Mouse (Mus musculus) ovary, postnatal 36 days (tissue): ENCODE results near the gene Mmp14.
A peak's percentile ranks its signal among the peaks of the same experiment; 100 is the strongest.

Experiments
- DNase-seq: peaks from one replicate; pipeline ENCODE4 v3.0.0; 2022; ENCODE audit warnings: low spot score, mixed read lengths

The Mmp14 gene

DNA sequence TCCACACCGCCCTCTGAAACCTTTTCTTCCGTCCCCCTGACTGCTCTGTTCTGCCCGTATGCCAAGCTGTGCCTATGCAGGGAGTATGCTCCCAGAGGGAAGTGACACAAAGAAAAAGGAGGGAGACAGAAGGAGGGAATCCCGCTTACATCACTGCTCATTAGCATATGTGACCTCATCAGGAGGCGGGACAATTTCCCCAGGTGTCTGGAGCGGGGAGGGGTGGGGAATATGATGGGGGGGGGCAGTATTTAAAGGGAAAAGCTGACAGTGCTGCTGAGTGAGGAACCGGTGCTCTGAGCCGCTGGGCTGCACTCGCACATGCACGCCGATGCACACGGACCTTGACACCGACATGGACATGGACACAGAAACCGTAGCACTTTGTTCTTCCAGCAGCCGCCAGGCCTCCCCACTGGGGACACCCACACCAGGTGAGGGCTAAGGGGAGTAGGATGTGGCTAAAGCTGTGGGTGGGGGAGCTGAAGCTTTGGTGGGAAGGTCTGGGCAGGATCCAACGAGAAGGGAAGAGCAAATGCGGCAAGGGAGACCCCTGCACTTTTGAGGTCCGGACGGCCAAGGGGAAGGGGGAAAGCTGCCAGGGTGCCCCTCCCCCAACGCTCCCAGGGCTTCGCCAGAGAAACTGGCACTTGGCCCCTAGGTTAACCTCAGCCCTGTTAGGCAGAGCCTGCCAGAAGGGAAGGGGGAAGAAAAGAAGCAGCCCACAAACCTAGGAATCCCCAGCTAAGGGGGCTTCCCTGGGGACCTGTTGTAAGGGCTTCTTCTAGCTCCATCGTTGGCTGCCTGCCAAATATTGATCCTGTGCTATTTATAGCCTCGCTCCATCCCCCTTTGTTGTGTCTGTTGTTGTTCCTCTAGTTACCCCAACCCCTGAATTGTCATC, 44.8 kb downstream of the Mmp14 start, which contains the start of gene Rem2:
Rem2 (plus strand) TSS at position 160 of the 904 bp plus-strand sequence.
- DNase-seq: no peak

DNA sequence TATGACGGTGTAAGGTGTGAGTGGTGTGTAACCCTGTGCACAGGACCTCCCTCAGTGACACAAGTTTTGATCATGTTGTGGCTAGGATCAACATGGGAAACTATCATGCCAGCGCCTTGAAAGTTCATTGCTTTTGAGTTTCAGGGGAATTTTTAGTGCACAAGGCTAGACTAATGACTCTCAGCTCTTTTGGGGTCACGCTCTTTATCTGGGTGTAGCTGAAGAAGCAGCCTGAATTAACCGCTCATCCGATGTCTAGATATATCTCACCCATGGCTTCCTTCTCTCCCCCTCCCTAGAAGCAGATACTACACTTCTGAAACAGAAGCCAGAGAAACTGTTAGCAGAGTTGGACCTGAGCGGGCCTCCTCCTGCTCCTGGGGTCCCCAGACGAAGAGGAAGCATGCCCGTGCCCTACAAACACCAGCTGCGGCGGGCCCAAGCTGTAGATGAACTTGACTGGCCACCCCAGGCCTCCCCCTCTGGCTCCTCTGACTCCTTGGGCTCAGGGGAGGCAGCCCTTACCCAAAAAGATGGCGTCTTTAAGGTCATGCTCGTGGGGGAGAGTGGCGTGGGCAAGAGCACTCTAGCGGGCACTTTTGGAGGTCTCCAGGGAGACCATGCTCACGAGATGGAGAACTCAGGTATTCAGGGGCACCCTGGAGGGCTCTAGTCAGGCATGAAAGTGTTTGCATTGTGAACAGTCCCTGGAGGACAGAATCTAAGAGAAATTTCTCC, 45.9 kb downstream of the Mmp14 start:
- DNase-seq: no peak

DNA sequence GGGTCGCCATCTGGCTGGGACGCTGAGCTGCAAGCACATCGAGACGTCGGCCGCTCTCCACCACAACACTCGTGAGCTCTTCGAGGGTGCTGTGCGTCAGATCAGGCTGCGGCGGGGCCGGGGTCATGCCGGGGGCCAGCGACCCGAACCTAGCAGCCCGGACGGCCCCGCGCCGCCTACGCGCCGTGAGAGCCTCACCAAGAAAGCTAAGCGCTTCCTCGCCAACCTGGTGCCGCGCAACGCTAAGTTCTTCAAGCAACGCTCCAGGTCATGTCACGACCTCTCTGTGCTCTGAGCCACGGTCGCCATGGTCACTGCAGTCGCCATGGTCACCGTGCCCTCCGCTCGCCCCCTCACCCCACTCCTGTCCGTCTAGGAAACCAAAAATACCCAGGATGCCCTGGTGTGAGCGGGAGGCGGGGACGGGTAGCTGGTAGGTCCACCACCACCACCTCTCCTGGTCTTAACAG, 48.1 kb downstream of the Mmp14 start:
- DNase-seq: peak; percentile 63

DNA sequence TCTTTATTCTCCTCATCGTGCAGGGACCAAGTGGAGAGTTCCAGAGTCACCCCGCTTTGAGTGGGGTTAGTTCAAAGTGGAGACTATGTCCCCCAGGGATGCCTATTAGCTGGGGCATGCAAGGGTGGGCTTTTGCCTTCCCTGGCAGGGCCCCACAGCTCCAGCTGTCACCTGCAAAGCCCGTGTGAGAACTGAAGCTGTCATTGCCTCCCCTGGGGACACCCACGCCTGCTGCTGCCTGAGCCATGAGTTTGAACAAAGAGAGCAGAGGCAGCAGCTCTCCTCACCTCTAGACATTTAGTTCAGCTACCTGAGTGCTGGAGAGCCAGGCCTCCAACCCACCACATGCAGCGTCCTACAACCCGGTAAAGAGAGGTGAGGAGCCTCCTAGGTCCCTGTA, 49.3 kb downstream of the Mmp14 start:
- no peak for DNase-seq

DNA sequence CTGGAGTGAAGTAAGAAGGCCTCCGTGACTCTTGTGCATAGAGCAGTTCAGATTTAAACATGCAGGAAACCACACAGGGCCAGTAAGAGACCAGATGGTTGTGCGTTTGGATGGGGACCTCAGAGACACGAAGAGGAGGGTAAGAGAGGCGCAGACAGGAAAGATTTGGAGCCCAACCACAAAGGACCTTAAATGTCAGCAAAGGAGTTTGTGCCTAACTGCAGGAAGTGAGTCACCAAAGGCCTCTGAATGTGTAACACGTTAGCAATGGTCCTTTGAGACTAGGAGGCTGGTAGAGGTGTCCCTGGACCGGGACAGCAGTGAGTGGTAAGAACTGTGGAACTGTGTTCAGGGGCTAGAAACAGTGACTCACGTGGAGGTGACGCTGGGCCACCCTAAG, 50.0 kb downstream of the Mmp14 start:
- DNase-seq: no peak

DNA sequence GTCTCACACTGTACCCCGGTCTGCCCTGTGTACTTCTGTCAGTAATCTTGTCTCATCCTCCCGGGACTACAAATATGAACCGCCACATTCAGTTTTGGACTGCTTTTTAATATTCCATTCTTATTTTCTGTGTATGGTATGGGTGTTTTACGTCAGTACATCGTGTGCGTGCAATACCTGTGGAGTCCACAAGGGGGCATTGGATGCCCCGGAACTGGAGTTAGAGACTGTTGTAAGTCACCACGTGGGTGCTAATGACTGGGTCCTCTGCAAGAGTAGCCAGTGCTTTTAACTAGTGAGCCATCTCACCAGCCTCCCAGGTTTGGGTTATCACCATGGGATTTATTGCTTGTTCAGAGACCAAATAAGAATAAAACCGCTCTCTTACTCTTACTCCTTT, 51.1 kb downstream of the Mmp14 start:
- no peak for DNase-seq

DNA sequence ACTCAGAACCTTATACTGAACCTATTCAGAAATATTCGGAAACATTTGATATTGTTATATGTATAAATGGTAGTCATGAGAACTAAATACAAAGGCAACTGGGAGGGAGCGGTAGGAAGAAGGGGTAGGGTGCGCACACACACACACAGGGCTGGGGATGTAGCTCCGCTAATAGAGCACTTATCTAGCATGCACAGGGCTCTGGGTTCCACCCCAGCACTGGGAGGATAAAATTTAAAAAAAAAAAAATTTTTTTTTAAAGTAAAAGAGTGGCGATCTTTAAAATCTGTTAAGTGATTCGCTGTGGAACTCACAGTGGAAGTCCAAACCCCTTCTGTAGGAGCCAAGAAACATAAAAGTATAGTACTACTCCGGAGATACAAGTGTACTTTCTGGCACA, 54.5 kb downstream of the Mmp14 start:
- DNase-seq: no peak

DNA sequence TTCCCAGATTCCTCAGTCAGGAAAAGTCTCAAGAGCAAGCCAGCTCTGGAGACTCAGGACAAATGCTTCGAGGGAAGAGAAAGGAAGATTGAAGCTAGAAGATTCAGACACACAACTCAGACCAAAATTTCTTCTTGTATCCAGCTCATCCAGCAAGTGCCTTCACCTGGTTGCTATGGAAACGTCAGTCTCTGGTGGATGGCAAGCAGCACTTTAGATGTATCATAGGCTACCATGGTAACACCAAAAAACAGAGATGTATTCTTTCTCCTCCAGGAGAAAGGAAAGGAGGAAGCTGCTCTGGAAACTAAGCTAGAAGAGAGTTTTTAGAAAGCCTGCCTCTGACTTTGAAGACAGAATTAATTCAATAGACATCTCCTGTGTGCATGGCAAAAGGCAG, 56.3 kb downstream of the Mmp14 start:
- DNase-seq: no peak

DNA sequence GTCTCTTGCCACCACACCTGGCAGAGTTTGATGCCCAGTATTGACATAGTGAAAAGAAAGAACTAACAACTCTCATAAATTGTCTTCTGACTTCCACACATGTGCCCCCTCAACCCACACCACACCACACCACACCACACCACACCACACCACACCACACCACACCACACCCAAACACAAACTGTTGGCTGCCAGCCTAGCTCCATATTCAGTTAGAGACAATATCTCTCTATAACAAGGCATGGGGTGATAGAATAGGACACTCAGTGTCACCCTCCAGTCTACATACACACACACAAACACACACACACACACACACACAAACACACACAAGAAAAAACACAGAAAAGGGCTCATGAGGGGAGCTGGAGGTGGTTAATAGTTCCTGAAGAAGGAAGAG, 56.9 kb downstream of the Mmp14 start:
- no peak for DNase-seq

DNA sequence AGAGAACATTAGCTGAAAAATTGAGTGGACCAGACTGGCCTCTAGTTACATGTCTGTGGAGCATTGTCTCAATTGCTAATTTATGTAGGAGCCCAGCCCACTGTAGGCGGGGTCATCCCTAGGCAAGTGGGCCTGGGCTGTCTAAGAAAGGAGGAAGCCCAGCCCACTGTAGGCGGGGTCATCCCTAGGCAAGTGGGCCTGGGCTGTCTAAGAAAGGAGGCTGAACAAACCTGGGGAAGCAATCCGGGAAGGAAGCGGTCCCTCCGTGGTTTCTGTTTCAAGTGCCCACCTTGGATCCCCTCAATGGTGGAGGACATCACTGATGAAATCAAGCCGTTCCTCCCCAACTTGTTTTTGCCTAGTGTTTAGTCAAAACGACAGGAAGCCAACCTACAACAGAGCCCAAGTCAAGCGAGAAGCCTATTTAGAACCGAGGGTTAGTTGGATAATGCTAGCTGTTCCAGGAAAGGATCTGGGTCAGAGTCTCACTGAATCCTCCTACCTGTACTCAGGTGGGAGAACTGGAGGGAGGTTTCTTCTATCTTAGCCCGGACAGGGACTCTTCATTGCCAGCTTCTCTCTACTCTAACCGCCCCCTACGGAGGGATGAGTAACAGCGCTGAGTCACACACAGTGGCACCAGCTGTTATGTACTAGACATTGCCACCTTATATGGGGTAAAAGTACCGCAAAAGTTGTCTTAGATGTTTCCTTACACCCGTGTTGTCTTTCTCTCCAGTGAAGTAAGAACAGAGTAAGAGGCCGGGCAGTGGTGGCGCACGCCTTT, 61.1 kb downstream of the Mmp14 start:
- DNase-seq: no peak

DNA sequence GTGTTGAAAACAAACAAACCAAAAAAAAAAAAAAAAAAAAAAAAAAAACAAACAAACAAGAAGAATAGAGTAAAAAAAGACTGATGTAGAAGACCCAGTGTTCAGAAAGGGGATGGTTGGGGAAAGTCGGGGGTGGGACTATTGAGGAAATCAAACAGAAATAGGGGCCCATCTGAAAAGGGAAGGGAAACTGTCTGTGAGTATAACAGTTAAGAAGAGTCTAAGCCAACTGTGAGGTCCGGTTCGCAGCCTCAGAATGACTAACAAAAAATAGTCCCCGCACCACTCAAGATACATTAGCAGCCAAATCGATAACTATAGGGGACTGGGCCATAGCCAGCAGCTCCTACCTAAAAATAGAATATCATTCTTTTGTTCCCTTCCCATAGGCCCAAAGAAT, 61.8 kb downstream of the Mmp14 start:
- no peak for DNase-seq

DNA sequence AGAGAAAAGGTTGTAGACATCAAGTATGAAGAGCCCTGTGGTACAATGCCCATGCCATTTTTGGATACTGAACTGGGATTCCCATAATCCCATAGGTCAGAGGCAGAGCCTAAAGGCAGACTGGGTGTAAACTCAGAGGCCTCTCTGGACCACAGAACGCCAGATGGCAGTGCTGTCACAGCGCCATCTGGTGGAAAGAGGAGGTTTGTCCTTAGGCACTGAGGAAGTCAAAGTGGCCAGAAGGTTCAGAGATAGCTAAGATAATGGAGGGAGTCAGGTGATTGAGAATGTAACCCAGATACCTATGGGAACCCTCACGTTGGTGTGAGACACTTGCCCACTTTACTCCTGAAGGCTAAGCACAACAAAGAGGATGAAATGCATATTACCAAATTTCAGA, 62.8 kb downstream of the Mmp14 start:
- peak; percentile 58 for DNase-seq
